Mouse (Mus musculus): Measurements from ENCODE around the gene Ablim1. TPM values are rescaled to one million over a fixed set of nuclear protein-coding genes. Genes with fewer than 3 reads are reported as not detected.
"Not testable (repeated sequence)": the region's sequence is repeated elsewhere in the genome, so short reads cannot be mapped to it uniquely, and the experiment has no call there.

The Ablim1 gene
- total RNA-seq, 4 experiments from 2014 or later = 80.6 to 97.1 (median 86.4) TPM

GRCm38 (mm10) chr19:57161010-57161660 is 153.6 kb downstream of the Ablim1 start:
- no peak for DNase-seq (ENCODE audit: low spot score in 2 of 2)

- DNase-seq (ENCODE audit: low spot score in 2 of 2) = no peak
Observed at GRCm38 (mm10) chr19:57157731-57158343, 156.9 kb downstream of the Ablim1 start.

GRCm38 (mm10) chr19:57155121-57155884 is 159.4 kb downstream of the Ablim1 start:
- peak in 1 of 2 experiments; percentile 49 for DNase-seq (ENCODE audit: low spot score in 2 of 2)

- peak; percentile 56 to 76 for DNase-seq (ENCODE audit: low spot score in 2 of 2)
Observed at GRCm38 (mm10) chr19:57152357-57152756, 162.4 kb downstream of the Ablim1 start.

- DNase-seq (ENCODE audit: low spot score in 2 of 2) = no peak
Observed at GRCm38 (mm10) chr19:57151504-57151903, 163.2 kb downstream of the Ablim1 start.

- no peak for DNase-seq (ENCODE audit: low spot score in 2 of 2)
Observed at GRCm38 (mm10) chr19:57150275-57150674, 164.4 kb downstream of the Ablim1 start.

GRCm38 (mm10) chr19:57147746-57148145 is 167.0 kb downstream of the Ablim1 start:
- no peak for DNase-seq (ENCODE audit: low spot score in 2 of 2)

- no peak for DNase-seq (ENCODE audit: low spot score in 2 of 2)
Observed at GRCm38 (mm10) chr19:57146936-57147335, 167.8 kb downstream of the Ablim1 start.

GRCm38 (mm10) chr19:57143646-57144045 is 171.1 kb downstream of the Ablim1 start:
- no peak for DNase-seq (ENCODE audit: low spot score in 2 of 2)

- no peak for DNase-seq (ENCODE audit: low spot score in 2 of 2)
Observed at GRCm38 (mm10) chr19:57141756-57142461, 172.8 kb downstream of the Ablim1 start.

- no peak for DNase-seq (ENCODE audit: low spot score in 2 of 2)
Observed at GRCm38 (mm10) chr19:57140874-57141273, 173.8 kb downstream of the Ablim1 start.

GRCm38 (mm10) chr19:57140071-57140470 is 174.6 kb downstream of the Ablim1 start:
- no peak for DNase-seq (ENCODE audit: low spot score in 2 of 2)

GRCm38 (mm10) chr19:57138909-57139617 is 175.7 kb downstream of the Ablim1 start:
- no peak for DNase-seq (ENCODE audit: low spot score in 2 of 2)

- no peak for DNase-seq (ENCODE audit: low spot score in 2 of 2)
Observed at GRCm38 (mm10) chr19:57138469-57138868, 176.2 kb downstream of the Ablim1 start.

- DNase-seq (ENCODE audit: low spot score in 2 of 2) = no peak
Observed at GRCm38 (mm10) chr19:57138045-57138444, 176.7 kb downstream of the Ablim1 start.

- DNase-seq (ENCODE audit: low spot score in 2 of 2) = peak in 1 of 2 experiments; percentile 43
Observed at GRCm38 (mm10) chr19:57136228-57136627, 178.5 kb downstream of the Ablim1 start.

- DNase-seq (ENCODE audit: low spot score in 2 of 2) = not testable (repeated sequence)
Observed at GRCm38 (mm10) chr19:57135654-57136053, 179.1 kb downstream of the Ablim1 start.

GRCm38 (mm10) chr19:57134654-57135348 is 179.9 kb downstream of the Ablim1 start:
- DNase-seq (ENCODE audit: low spot score in 2 of 2) = no peak

GRCm38 (mm10) chr19:57132916-57133520 is 181.7 kb downstream of the Ablim1 start:
- DNase-seq (ENCODE audit: low spot score in 2 of 2) = no peak

- DNase-seq (ENCODE audit: low spot score in 2 of 2) = no peak
Observed at GRCm38 (mm10) chr19:57132281-57132680, 182.4 kb downstream of the Ablim1 start.
